Mouse (Mus musculus) forebrain, embryonic 11.5 days (tissue): ENCODE data around the gene Zbtb37. TPM values are rescaled to one million over a fixed set of nuclear protein-coding genes. Genes with fewer than 3 reads are reported as not detected.
A peak's percentile ranks its signal among the peaks of the same experiment; 100 is the strongest.

ENCODE experiments used
- ATAC-seq: fragments of 200-750 bp; cut with Nextera tagmentation; replicated peaks from 2 replicates; pipeline ENCODE4 v1.8.0; 2017; ENCODE audit warnings: moderate TSS enrichment; ENCODE audit not compliant: low FRiP score
- DNase-seq: peaks from one replicate; pipeline ENCODE4 v3.0.0-alpha.2; 2017; ENCODE audit warnings: low spot score
- H3K27ac ChIP-seq: fragments of 300-500 bp; sonication (generic); 2 replicates; pipeline ENCODE4 v1.5.1; 2014; ENCODE audit warnings: low read depth, low read length
- H3K27me3 ChIP-seq: fragments of 300-500 bp; sonication (generic); 2 replicates; pipeline ENCODE4 v1.6.1; 2014; ENCODE audit warnings: mild to moderate bottlenecking, low read length, mixed read lengths; ENCODE audit not compliant: control insufficient read depth, insufficient read depth
- H3K36me3 ChIP-seq: fragments of 300-500 bp; sonication (generic); 2 replicates; pipeline ENCODE4 v1.6.1; 2014; ENCODE audit warnings: mild to moderate bottlenecking, low read length, moderate library complexity, mixed read lengths; ENCODE audit not compliant: control insufficient read depth, insufficient read depth
- H3K4me1 ChIP-seq: fragments of 300-500 bp; sonication (generic); replicated peaks from 2 replicates; pipeline ENCODE4 v1.6.1; 2014; ENCODE audit warnings: low read length, mixed read lengths; ENCODE audit not compliant: control insufficient read depth, insufficient read depth
- H3K4me2 ChIP-seq: fragments of 300-500 bp; sonication (generic); 2 replicates; pipeline ENCODE4 v1.6.1; 2014; ENCODE audit warnings: low read depth, mild to moderate bottlenecking, low read length, moderate library complexity, mixed read lengths; ENCODE audit not compliant: severe bottlenecking
- H3K4me3 ChIP-seq: fragments of 300-500 bp; sonication (generic); 2 replicates; pipeline ENCODE4 v1.5.1; 2014; ENCODE audit warnings: low read depth, low read length
- H3K9ac ChIP-seq: fragments of 300-500 bp; sonication (generic); 2 replicates; pipeline ENCODE4 v1.6.1; 2014; ENCODE audit warnings: low read length
- H3K9me3 ChIP-seq: fragments of 300-500 bp; sonication (generic); 2 replicates; pipeline ENCODE4 v1.6.1; 2016; ENCODE audit warnings: low read length, mixed read lengths; ENCODE audit not compliant: control insufficient read depth
- WGBS: fragments of 180-500 bp; shearing (Covaris S2); extraction: QIAGEN DNeasy Blood & Tissue Kit; methylation state at CpG from one replicate; pipeline ENCODE4 v1.1.7; 2014; 5-methylcytosine and 5-hydroxymethylcytosine counted together
- polyA plus RNA-seq: library from polyadenylated mRNA; unstranded; fragments of >200 nt; fragmentation: Nextera tagmentation; extraction: Ambion mirVana; gene quantifications from 2 replicates; pipeline ENCODE4 v1.2.1, GENCODE M21; 2014

Zbtb37 gene
- polyA plus RNA-seq, 1 experiment from 2014 or later = 14.4 TPM

DNA sequence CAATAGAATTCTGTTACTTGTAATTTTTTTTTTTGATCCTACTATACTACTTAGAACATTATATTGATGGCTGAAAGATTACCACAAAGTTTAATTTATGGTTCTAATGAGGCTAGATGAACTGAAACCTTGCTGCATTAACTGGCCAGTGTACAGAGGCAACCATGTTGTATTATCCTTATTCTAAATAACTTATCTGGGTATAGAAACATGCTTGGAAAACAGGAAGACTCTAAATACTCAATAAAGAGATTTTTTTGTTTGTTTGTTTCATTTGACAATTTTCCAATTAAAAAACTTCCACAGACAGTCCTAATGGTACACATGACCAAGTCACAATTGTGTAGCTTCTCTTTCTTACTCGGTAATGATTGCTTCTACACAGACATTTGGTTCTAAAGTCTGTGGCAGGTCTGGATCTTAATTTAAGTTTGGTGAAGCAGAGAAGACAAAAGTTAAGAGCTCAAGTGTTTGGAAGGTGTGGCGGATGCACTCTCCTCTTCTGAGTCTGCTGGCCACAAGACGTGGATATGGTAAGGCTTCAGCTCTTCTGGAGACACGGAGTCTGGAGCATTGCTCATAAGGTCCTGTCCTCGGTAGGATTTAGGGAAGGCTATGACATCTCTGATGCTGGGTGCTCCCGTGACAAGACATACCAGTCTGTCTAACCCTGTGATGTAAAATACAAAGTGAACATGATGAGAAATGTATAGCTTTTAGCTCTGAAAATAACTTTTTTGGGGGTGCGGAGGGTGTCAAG is 6.8 kb upstream of the Zbtb37 start:
- 91% methylated on average over 7 of the region's 7 CpGs for WGBS
- DNase-seq (no peak), ATAC-seq (no peak)
- peaks cover 7% of the 10 kb centered on the region for H3K4me1 ChIP-seq
- H3K27ac ChIP-seq = no peak overlapping the region
- no peaks in the 10 kb centered on the region for H3K27me3 ChIP-seq
- H3K9ac ChIP-seq = no peak overlapping the region
- peaks cover 8% of the 10 kb centered on the region; the same call in 1 of the 2 replicates for H3K36me3 ChIP-seq
- no peaks in the 10 kb centered on the region for H3K9me3 ChIP-seq
- no peak overlapping the region for H3K4me2 ChIP-seq
- no peak overlapping the region for H3K4me3 ChIP-seq

GRCm38 (mm10) chr1:161040855-161041254 is 6.2 kb upstream of the Zbtb37 start:
- no peaks in the 10 kb centered on the region for H3K9me3 ChIP-seq
- ATAC-seq = no peak
- H3K4me3 ChIP-seq = no peak overlapping the region
- no peaks in the 10 kb centered on the region for H3K27me3 ChIP-seq
- H3K4me1 ChIP-seq = peaks cover 7% of the 10 kb centered on the region
- H3K36me3 ChIP-seq = peaks cover 8% of the 10 kb centered on the region; the same call in 1 of the 2 replicates
- H3K27ac ChIP-seq = no peak overlapping the region
- no peak overlapping the region for H3K9ac ChIP-seq
- no peak overlapping the region for H3K4me2 ChIP-seq
- DNase-seq = no peak

- no peaks in the 10 kb centered on the region for H3K27me3 ChIP-seq
- WGBS = 57% methylated on average over 1 of the region's 1 CpGs
- H3K4me3 ChIP-seq = no peak overlapping the region
- peaks cover 7% of the 10 kb centered on the region for H3K4me1 ChIP-seq
- H3K4me2 ChIP-seq = no peak overlapping the region
- peaks cover 8% of the 10 kb centered on the region; the same call in 1 of the 2 replicates for H3K36me3 ChIP-seq
- H3K9me3 ChIP-seq = no peaks in the 10 kb centered on the region
- no peak for DNase-seq
- H3K9ac ChIP-seq = no peak overlapping the region; the same call in 1 of the 2 replicates
- H3K27ac ChIP-seq = peak overlapping the region; percentile 71
- ATAC-seq = no peak
Observed at GRCm38 (mm10) chr1:161040426-161040770, 5.7 kb upstream of the Zbtb37 start.

- Histone ChIP-seq H3K27me3 (no peaks in the 10 kb centered on the region), H3K4me3 (no peak overlapping the region), H3K4me2 (no peak overlapping the region), H3K27ac (peak overlapping the region; percentile 71), H3K9me3 (no peaks in the 10 kb centered on the region), H3K36me3 (peaks cover 8% of the 10 kb centered on the region; the same call in 1 of the 2 replicates), H3K4me1 (peaks cover 7% of the 10 kb centered on the region), H3K9ac (no peak overlapping the region; the same call in 1 of the 2 replicates)
- WGBS = 15% methylated on average over 3 of the region's 3 CpGs
- DNase-seq (peak; percentile 71), ATAC-seq (peak; percentile 47)
Observed at GRCm38 (mm10) chr1:161039741-161040425, 5.2 kb upstream of the Zbtb37 start.

DNA sequence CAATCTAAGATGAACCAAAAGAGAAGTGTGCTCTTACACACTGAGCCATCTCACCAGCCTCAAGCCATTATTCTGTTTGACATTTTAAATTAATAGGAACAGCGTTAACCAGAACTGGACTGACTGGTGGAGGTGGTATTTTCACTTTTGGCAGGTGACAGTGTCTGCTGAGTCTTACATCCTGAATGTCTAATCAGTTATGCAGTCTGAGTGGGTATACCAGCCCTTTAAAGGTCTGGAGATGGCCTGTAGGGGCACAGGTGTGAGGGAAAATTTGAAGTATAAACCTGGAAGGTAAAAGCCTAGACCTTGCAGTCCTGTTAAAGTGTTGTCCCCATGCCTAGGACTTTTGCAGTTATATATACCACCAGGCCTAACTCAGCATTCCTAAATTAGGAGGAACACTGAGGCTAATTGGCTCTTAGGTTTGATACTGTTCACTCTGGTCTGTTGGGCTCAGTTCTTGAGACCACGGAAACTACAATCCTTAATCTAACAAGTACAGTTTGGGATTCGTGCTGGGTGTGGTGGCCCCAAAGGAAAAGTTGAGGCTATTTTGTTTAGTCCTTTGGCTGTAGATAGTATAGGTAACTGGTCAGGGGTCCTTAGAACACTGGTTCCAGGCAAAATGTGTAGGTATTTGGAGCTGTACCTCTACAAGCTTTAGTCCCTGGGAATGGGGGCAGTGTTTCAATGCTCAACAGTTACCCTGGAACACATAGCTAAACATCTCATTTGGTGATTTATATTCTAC is 4.5 kb upstream of the Zbtb37 start:
- H3K27ac ChIP-seq = no peak overlapping the region
- 10% methylated on average over 3 of the region's 3 CpGs for WGBS
- no peak overlapping the region for H3K4me3 ChIP-seq
- no peaks in the 10 kb centered on the region for H3K9me3 ChIP-seq
- H3K4me2 ChIP-seq = no peak overlapping the region
- H3K27me3 ChIP-seq = no peaks in the 10 kb centered on the region
- DNase-seq (peak; percentile 64), ATAC-seq (no peak; the same call in 1 of the 2 replicates)
- peaks cover 7% of the 10 kb centered on the region for H3K4me1 ChIP-seq
- H3K9ac ChIP-seq = no peak overlapping the region
- H3K36me3 ChIP-seq = peaks cover 8% of the 10 kb centered on the region; the same call in 1 of the 2 replicates

DNA sequence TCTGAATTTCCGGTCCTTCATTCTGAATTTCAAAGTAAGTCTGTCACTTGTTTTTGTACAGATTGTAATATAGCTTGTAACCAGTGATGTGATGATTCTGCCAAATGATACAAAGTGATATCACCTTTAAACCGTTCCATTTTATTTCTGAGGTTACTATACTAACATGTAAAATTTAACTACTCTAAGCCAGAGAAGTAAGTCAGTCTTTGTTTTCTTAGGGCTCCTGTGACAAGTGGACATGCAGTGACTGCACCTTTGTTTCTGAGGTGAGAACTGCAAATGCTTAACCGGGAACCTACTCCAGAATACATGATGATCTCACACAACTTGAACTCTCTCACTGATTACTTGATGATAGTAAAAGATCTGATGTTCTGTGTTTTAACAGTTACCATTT is 3.4 kb upstream of the Zbtb37 start:
- Histone ChIP-seq H3K27ac (peak overlapping the region; percentile 39; the same call in 1 of the 2 replicates), H3K9me3 (no peaks in the 10 kb centered on the region), H3K36me3 (peaks cover 8% of the 10 kb centered on the region; the same call in 1 of the 2 replicates), H3K4me1 (peaks cover 15% of the 10 kb centered on the region), H3K4me2 (peak overlapping the region; percentile 55), H3K27me3 (no peaks in the 10 kb centered on the region), H3K4me3 (peak overlapping the region; percentile 84), H3K9ac (peak overlapping the region; percentile 50; the same call in 1 of the 2 replicates)
- DNase-seq (no peak), ATAC-seq (no peak)
- 43% methylated on average over 3 of the region's 3 CpGs for WGBS

- WGBS = 32% methylated on average over 3 of the region's 3 CpGs
- H3K9me3 ChIP-seq = no peaks in the 10 kb centered on the region
- DNase-seq (no peak), ATAC-seq (no peak)
- H3K4me2 ChIP-seq = peak overlapping the region; percentile 55
- peaks cover 15% of the 10 kb centered on the region for H3K4me1 ChIP-seq
- peak overlapping the region; percentile 62 for H3K9ac ChIP-seq
- H3K27ac ChIP-seq = peak overlapping the region; percentile 39; the same call in 1 of the 2 replicates
- peak overlapping the region; percentile 84 for H3K4me3 ChIP-seq
- H3K36me3 ChIP-seq = peaks cover 8% of the 10 kb centered on the region; the same call in 1 of the 2 replicates
- H3K27me3 ChIP-seq = no peaks in the 10 kb centered on the region
Observed at GRCm38 (mm10) chr1:161037599-161037998, 3.0 kb upstream of the Zbtb37 start.

- Histone ChIP-seq H3K4me1 (peaks cover 15% of the 10 kb centered on the region), H3K9me3 (no peaks in the 10 kb centered on the region), H3K36me3 (peaks cover 8% of the 10 kb centered on the region; the same call in 1 of the 2 replicates), H3K4me2 (peak overlapping the region; percentile 63), H3K4me3 (peak overlapping the region; percentile 84), H3K27ac (no peak overlapping the region; the same call in 1 of the 2 replicates), H3K27me3 (no peaks in the 10 kb centered on the region), H3K9ac (peak overlapping the region; percentile 99)
- DNase-seq (no peak), ATAC-seq (no peak)
- 0% methylated on average over 1 of the region's 1 CpGs for WGBS
Observed at GRCm38 (mm10) chr1:161037026-161037425, 2.4 kb upstream of the Zbtb37 start.
